Mouse (Mus musculus) CH12.LX (cell line): ENCODE results near the gene Sar1a. TPM values are rescaled to one million over a fixed set of nuclear protein-coding genes. Genes with fewer than 3 reads are reported as not detected.

Source experiments
- DNase-seq: peaks from one replicate; pipeline ENCODE4 v3.0.0-alpha.2; 2013; ENCODE audit errors: extremely low read depth
- H3K27ac ChIP-seq: 2 replicates; pipeline ENCODE4 v1.5.1; 2012; ENCODE audit warnings: low read depth, mild to moderate bottlenecking, control low read depth, moderate library complexity; ENCODE audit not compliant: insufficient read depth
- H3K27me3 ChIP-seq: replicated peaks from 2 replicates; pipeline ENCODE3; 2012; ENCODE audit warnings: inconsistent platforms
- H3K36me3 ChIP-seq, 2 experiments: replicated peaks in 1 of 2; 2 replicates each; pipeline versions ENCODE3 to v1.6.1; 2012; ENCODE audit warnings: inconsistent platforms in 1 of 2, low read length in 1 of 2, mild to moderate bottlenecking in 1 of 2, mixed read lengths in 1 of 2, moderate library complexity in 1 of 2; ENCODE audit not compliant: control insufficient read depth in 1 of 2, insufficient read depth in 1 of 2
- H3K4me1 ChIP-seq, 2 experiments: 2 replicates each; pipeline ENCODE4 v1.6.1; 2012; ENCODE audit warnings: inconsistent platforms in 1 of 2, moderate library complexity in 1 of 2; ENCODE audit not compliant: insufficient read depth in 2 of 2, control insufficient read depth in 1 of 2
- H3K4me2 ChIP-seq: 2 replicates; pipeline ENCODE4 v1.6.1; 2012; ENCODE audit warnings: low read depth, mild to moderate bottlenecking, control low read depth; ENCODE audit not compliant: poor library complexity, insufficient read depth, severe bottlenecking
- H3K4me3 ChIP-seq, 3 experiments: fragments of 150-350 bp in 1 of 3; sonication (generic) in 1 of 3; replicated peaks in 1 of 3; 2 replicates each; pipeline versions ENCODE3 to v1.5.1; 2011 to 2012; ENCODE audit warnings: low read depth in 2 of 3, low read length in 2 of 3, mild to moderate bottlenecking in 2 of 3, moderate library complexity in 2 of 3, control low read depth in 1 of 3, improper control_type of control experiment in 1 of 3, inconsistent platforms in 1 of 3, mixed read lengths in 1 of 3; ENCODE audit not compliant: poor library complexity in 1 of 3
- H3K79me2 ChIP-seq: replicated peaks from 2 replicates; pipeline ENCODE4 v1.6.1; 2012; ENCODE audit warnings: mild to moderate bottlenecking, moderate library complexity; ENCODE audit not compliant: control insufficient read depth, poor library complexity, insufficient read depth, severe bottlenecking; ENCODE audit errors: extremely low read depth
- H3K9ac ChIP-seq: 2 replicates; pipeline ENCODE4 v1.6.1; 2012; ENCODE audit warnings: low read depth, mild to moderate bottlenecking, control low read depth, moderate library complexity; ENCODE audit not compliant: insufficient read depth
- H3K9me3 ChIP-seq: replicated peaks from 2 replicates; pipeline ENCODE3; 2012; ENCODE audit warnings: low read length, inconsistent platforms, mixed read lengths
- CHD2 ChIP-seq: IDR thresholded peaks from 2 replicates; pipeline ENCODE4 v1.6.1; 2011; ENCODE audit warnings: low read length, improper control_type of control experiment
- ELF1 ChIP-seq: IDR thresholded peaks from 2 replicates; pipeline ENCODE4 v1.6.1; 2014; ENCODE audit warnings: low read depth, mild to moderate bottlenecking, inconsistent platforms, low read length, improper control_type of control experiment
- EP300 ChIP-seq: IDR thresholded peaks from 2 replicates; pipeline ENCODE4 v1.6.1; 2011; ENCODE audit warnings: low read length, improper control_type of control experiment
- ETS1 ChIP-seq: conservative IDR thresholded peaks from 2 replicates; pipeline ENCODE4 v1.6.1; 2012; ENCODE audit warnings: low read depth, mild to moderate bottlenecking, inconsistent platforms, low read length, improper control_type of control experiment, moderate library complexity
- GABPA ChIP-seq: IDR thresholded peaks from 2 replicates; pipeline ENCODE4 v1.6.1; 2012; ENCODE audit warnings: low read depth, low read length, improper control_type of control experiment, inconsistent platforms; ENCODE audit not compliant: insufficient replicate concordance
- HCFC1 ChIP-seq: IDR thresholded peaks from 2 replicates; pipeline ENCODE4 v1.6.1; 2012; ENCODE audit warnings: low read depth, mild to moderate bottlenecking, inconsistent platforms, low read length, improper control_type of control experiment
- IRF4 ChIP-seq: IDR thresholded peaks from 2 replicates; pipeline ENCODE4 v1.6.1; 2014; ENCODE audit warnings: low read depth, mild to moderate bottlenecking, inconsistent platforms, low read length, improper control_type of control experiment
- MAFK ChIP-seq: IDR thresholded peaks from 2 replicates; pipeline ENCODE4 v1.6.1; 2011; ENCODE audit warnings: low read length, improper control_type of control experiment; ENCODE audit not compliant: insufficient replicate concordance
- MAX ChIP-seq: IDR thresholded peaks from 2 replicates; pipeline ENCODE4 v1.6.1; 2011; ENCODE audit warnings: low read length, improper control_type of control experiment
- MXI1 ChIP-seq: IDR thresholded peaks from 2 replicates; pipeline ENCODE4 v1.6.1; 2011; ENCODE audit warnings: mild to moderate bottlenecking, low read depth, low read length, improper control_type of control experiment
- NELFE ChIP-seq: IDR thresholded peaks from 2 replicates; pipeline ENCODE4 v1.6.1; 2011; ENCODE audit warnings: low read depth, low read length, improper control_type of control experiment
- PAX5 ChIP-seq: IDR thresholded peaks from 2 replicates; pipeline ENCODE4 v1.6.1; 2012; ENCODE audit warnings: low read length, inconsistent platforms, mixed read lengths
- POLR2A ChIP-seq: IDR thresholded peaks from 2 replicates; pipeline ENCODE4 v1.6.1; 2011; ENCODE audit warnings: low read depth, mild to moderate bottlenecking, improper control_type of control experiment, low read length
- POLR2AphosphoS2 ChIP-seq: IDR thresholded peaks from 2 replicates; pipeline ENCODE4 v1.6.1; 2011; ENCODE audit warnings: low read depth, low read length, improper control_type of control experiment
- RAD21 ChIP-seq: IDR thresholded peaks from 2 replicates; pipeline ENCODE4 v1.6.1; 2011; ENCODE audit warnings: low read depth, mild to moderate bottlenecking, low read length, improper control_type of control experiment, moderate library complexity
- SIN3A ChIP-seq: IDR thresholded peaks from 2 replicates; pipeline ENCODE4 v1.6.1; 2012; ENCODE audit warnings: low read length, improper control_type of control experiment, inconsistent platforms
- TBP ChIP-seq: conservative IDR thresholded peaks from 2 replicates; pipeline ENCODE4 v1.6.1; 2011; ENCODE audit warnings: low read depth, low read length, improper control_type of control experiment
- ZC3H11A ChIP-seq: IDR thresholded peaks from 2 replicates; pipeline ENCODE4 v1.6.1; 2012; ENCODE audit warnings: low read depth, mild to moderate bottlenecking, inconsistent platforms, low read length, improper control_type of control experiment
- ZKSCAN1 ChIP-seq: IDR thresholded peaks from 2 replicates; pipeline ENCODE4 v1.6.1; 2012; ENCODE audit warnings: low read depth, inconsistent platforms, low read length, improper control_type of control experiment, borderline replicate concordance
- ZMIZ1 ChIP-seq: IDR thresholded peaks from 2 replicates; pipeline ENCODE4 v1.6.1; 2012; ENCODE audit warnings: low read depth, mild to moderate bottlenecking, inconsistent platforms, low read length, improper control_type of control experiment
- ZNF384 ChIP-seq: IDR thresholded peaks from 2 replicates; pipeline ENCODE4 v1.6.1; 2012; ENCODE audit warnings: low read depth, low read length, improper control_type of control experiment, inconsistent platforms
- dilution Hi-C: fragments of 300-500 bp; cut with MboI; formaldehyde crosslinking; loops from 2 replicates; pipeline ENCODE4 v1.14.3; 2020; ENCODE audit warnings: low sequenced_read_pairs; ENCODE audit not compliant: extremely low pct_unique_long_range_greater_than_20kb, extremely low pct_ligation_motif_present
- in situ Hi-C: fragments of 300-500 bp; cut with MboI; formaldehyde crosslinking; loops from 3 replicates; pipeline ENCODE4 v1.14.3; 2019; ENCODE audit warnings: low sequenced_read_pairs, low pct_ligation_motif_present, low pct_unique_long_range_greater_than_20kb, mixed read lengths
- polyA plus RNA-seq: library from polyadenylated mRNA; unstranded; fragments of >175 nt; gene quantifications from 2 replicates; pipeline ENCODE4 v1.2.1, GENCODE M21; 2012; ENCODE audit warnings: low read depth; ENCODE audit not compliant: insufficient read length
- total RNA-seq, 2 experiments: library from RNA; depleted of rRNA; stranded (reverse); fragments of 300-350 nt in 1 of 2; fragments of >200 nt in 1 of 2; gene quantifications; 2 replicates each; pipeline ENCODE4 v1.2.3; 2012 to 2014

Sar1a gene
- total and polyA plus RNA-seq, 3 experiments = 97.1 to 184 (median 166) TPM

- no peaks in the 10 kb centered on the region for H3K36me3 ChIP-seq
- in situ Hi-C loops = no loop called here
- dilution Hi-C loops = no loop called here
- peaks cover 0 to under 1% of the 10 kb centered on the region in 2 experiments; a peak in 1 of 4 replicates for H3K4me1 ChIP-seq
- peaks cover 6% of the 10 kb centered on the region for H3K9me3 ChIP-seq
- no peak overlapping the region for H3K9ac ChIP-seq
- peaks cover 18% of the 10 kb centered on the region for H3K27me3 ChIP-seq
- H3K27ac ChIP-seq = no peak overlapping the region
- H3K79me2 ChIP-seq = no peaks in the 10 kb centered on the region
- TF ChIP-seq GABPA (no peak), MXI1 (no peak)
- no peak for DNase-seq
- H3K4me3 ChIP-seq = no peak overlapping the region
- no peak overlapping the region for H3K4me2 ChIP-seq
Measured at GRCm38 (mm10) chr10:61637055-61637454, 43.0 kb upstream of the Sar1a start.

GRCm38 (mm10) chr10:61640363-61640762, 39.7 kb upstream of the Sar1a start:
- dilution Hi-C loops = no loop called here
- no peak for TF ChIP-seq CHD2
- no peak for TF ChIP-seq ZMIZ1
- TF ChIP-seq POLR2AphosphoS2 = no peak
- TF ChIP-seq PAX5 = no peak
- no peak for TF ChIP-seq MXI1
- TF ChIP-seq EP300 = no peak
- no peak for TF ChIP-seq NELFE
- TF ChIP-seq IRF4 = no peak
- TF ChIP-seq MAX = no peak
- TF ChIP-seq RAD21 = no peak
- no peak for TF ChIP-seq ZKSCAN1
- TF ChIP-seq HCFC1 = no peak
- TF ChIP-seq ZC3H11A = no peak
- TF ChIP-seq TBP = no peak
- no peak for DNase-seq
- Histone ChIP-seq H3K4me1 (no peaks in the 10 kb centered on the region), H3K27ac (no peak overlapping the region), H3K79me2 (no peaks in the 10 kb centered on the region), H3K9ac (no peak overlapping the region), H3K36me3 (no peaks in the 10 kb centered on the region), H3K9me3 (peaks cover 6% of the 10 kb centered on the region), H3K4me3 (no peak overlapping the region), H3K4me2 (no peak overlapping the region), H3K27me3 (peaks cover 20% of the 10 kb centered on the region)
- in situ Hi-C loops = no loop called here

DNA sequence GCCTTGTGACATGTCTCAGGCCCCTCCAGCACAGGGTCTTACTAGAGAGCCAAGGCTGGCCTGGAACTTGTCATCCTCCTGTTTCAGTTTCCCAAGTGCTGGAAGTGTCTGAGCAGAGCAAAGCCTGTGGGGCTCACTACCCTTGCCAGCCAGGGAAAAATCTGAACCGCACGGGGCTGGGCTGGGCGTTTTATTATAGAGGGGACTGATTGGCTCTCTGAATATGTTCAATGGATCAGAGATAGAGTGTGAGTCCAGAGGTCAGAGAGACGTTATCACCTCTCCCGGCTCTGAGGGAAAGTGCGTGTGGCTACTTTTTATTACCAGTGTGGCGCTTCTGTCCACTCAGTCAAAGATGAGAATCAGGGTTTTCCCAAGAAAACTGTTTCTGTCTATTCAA, 33.5 kb upstream of the Sar1a start:
- peaks cover 0 to 17% of the 10 kb centered on the region in 2 experiments; a peak in 3 of 4 replicates for H3K4me1 ChIP-seq
- H3K9me3 ChIP-seq = no peaks in the 10 kb centered on the region
- dilution Hi-C loops (no loop called here), in situ Hi-C loops (no loop called here)
- no peak overlapping the region for H3K9ac ChIP-seq
- H3K4me2 ChIP-seq = no peak overlapping the region
- peaks cover 0 to 10% of the 10 kb centered on the region in 2 experiments for H3K36me3 ChIP-seq
- H3K4me3 ChIP-seq = no peak overlapping the region
- DNase-seq = no peak
- TF ChIP-seq ZNF384 (no peak), POLR2AphosphoS2 (no peak), ETS1 (no peak), MAFK (no peak), POLR2A (no peak), SIN3A (no peak), ZC3H11A (no peak), MAX (no peak), PAX5 (no peak), ELF1 (no peak)
- H3K79me2 ChIP-seq = peaks cover 15% of the 10 kb centered on the region
- H3K27ac ChIP-seq = no peak overlapping the region
- H3K27me3 ChIP-seq = peaks cover 9% of the 10 kb centered on the region
